Mouse (Mus musculus): ENCODE results near the gene Ptgds.

Gene Ptgds

DNA sequence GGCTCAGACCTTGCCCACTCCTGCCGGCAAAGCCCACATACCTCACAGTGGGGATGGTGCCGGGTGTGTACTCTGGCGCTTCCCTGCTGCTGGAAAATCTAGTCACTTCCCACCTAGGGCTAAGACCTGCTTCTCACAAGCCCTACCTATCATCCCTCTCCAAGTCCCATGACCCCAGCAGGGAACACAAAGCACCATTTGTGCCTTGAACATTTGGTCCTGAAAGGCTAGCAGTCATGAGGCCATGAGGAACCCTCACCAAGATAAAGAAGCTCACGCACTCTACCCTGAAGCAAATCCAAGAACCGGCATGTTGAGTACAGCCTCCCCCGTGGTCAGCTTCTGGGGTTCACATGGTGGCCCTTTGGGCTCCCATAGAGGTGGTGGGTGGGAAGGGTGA, at the start of gene Ptgds:
Gene Ptgds, minus strand, starts transcription at position 78 of the 400 bp plus-strand sequence.
- in situ Hi-C loops (cut with MboI, MseI), result no loop called here

DNA sequence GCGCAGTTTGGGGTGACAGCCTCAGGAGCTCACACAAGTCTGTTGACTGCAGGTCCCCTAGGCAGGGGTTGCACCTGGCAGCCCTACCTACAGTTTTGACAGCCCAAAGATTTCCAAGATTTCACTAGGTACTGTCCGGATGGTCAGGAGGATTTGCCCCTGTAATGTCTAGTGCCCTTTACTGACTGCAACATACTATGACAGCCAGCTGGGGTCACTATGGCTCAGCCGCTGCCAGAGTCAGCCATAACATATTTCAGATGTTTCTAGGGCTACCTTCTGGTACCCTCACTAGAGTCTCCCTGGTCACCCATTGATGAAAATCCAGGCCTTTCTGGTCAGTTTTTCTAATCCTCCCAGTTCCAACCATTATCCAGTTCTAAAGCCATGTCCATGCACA, 40.1 kb upstream of the Ptgds start:
- in situ Hi-C loops (cut with MboI, MseI), result no loop called here

GRCm38 (mm10) chr2:25506964-25507363, 37.1 kb upstream of the Ptgds start:
- in situ Hi-C loops (cut with MboI, MseI), result no loop called here

DNA sequence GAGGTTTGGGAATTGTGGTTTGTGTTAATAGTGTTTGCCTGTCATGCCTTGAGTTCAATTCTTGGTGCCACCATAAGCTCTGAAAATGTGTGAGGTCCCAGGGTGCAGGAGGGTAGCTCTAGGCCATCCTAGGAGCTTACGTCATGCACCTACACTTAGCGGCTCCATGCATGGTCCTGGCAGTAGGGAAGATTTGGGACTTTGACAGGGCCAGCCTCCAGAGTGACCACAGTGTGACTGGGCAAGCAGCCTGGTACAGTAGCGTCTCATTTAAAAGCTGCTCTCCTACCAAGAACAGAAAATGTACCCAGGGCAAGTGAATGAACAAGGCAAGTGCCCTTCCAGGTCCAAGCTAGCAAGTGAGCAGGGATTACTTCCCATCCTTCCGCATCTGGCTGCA, 36.0 kb upstream of the Ptgds start:
- in situ Hi-C loops (cut with MboI, MseI), result no loop called here

GRCm38 (mm10) chr2:25505000-25505399, 35.2 kb upstream of the Ptgds start:
- in situ Hi-C loops (cut with MboI, MseI), result no loop called here

DNA sequence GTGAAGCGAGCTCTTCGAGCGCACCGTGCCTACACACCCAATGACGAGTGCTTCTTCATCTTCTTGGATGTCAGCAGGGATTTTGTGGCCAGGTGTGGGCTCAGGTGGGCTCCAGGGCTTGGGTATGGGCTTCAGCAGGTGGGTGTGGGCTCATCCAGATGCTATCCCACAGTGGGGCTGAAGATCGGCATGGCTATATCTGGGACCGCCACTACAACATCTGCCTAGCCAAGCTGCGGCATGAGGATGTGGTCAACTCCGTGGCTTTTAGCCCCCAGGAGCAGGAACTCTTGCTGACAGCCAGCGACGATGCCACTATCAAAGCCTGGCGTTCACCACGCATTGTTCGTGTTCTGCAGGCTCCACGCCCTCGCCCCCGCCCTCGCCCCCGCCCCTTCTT, 34.7 kb upstream of the Ptgds start:
- in situ Hi-C loops (cut with MboI, MseI), result no loop called here

GRCm38 (mm10) chr2:25502726-25503125, 32.9 kb upstream of the Ptgds start:
- in situ Hi-C loops (cut with MboI, MseI), result no loop called here

GRCm38 (mm10) chr2:25501593-25502486, 32.0 kb upstream of the Ptgds start, which contains the start of gene C8g:
TSS of gene C8g (minus strand) at chr2:25501719.
- in situ Hi-C loops (cut with MboI, MseI), result no loop called here

DNA sequence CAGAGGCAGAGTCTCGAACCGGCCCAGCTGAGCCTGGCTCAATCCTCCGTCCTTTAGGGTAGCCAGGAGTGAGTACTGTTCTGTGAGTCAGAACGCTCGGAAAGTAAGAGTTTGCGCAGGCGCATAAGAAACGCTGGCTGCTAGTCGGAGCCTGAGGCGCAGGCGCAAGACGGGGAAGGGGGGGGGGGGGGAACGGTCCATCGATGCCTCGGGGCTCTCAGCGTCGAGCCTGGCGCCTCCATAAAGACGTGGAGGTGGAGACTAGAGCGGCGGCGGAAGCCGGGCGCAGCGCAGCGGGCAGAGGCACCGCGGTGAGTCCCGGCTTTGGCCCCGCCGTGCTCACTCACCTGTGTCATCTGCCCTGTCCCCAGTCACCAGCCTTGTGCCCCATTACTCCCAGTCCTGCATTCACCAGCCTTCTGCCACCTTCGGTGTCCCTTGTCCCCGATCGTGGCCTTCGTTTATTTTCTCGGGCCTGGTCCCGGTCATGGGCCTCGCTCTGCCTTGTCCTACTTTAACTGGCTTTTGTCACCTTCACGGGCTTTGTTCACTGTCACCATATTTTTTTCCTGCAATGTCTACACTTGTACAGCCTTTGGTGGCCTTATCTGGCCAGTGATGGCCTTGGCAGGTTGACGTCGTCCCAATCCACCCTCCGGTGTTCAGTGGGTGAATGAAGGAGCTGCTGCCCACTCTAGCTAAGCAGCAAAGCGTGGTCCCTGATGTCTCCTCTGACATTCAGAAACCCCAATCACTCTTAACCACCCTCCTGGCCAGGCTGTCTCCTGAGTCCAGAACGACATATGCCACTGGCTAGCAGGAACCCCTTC, 30.9 kb upstream of the Ptgds start, which contains the start of gene Fbxw5:
Gene Fbxw5, plus strand, starts transcription at position 175 of the 830 bp plus-strand sequence.
- in situ Hi-C loops (cut with MboI, MseI), result no loop called here

DNA sequence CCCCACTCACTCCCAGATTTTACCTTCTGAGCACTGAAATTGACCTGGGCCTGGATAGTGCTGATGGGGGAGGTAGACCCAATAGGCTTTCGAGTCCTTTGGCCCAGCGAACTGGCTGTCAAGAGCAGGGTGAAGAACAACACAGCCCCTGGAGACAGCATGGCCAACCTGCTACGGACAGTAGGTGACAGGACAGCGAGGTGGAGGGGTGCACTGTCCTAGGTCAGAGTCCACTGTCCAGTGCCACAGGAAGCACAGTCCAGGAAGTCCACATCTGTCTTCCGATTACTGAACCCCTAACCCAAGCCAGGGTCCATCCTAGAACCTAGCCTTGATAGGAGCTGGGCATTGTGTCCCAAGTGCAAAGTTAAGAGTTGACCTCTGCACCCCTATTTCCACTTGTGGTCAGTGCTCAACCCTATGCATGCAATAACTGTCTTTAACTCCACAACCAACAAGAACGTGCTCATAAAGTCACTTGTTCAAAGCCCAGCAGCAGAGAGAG, 30.3 kb upstream of the Ptgds start:
- in situ Hi-C loops (cut with MboI, MseI), result no loop called here

GRCm38 (mm10) chr2:25498622-25499478, 29.0 kb upstream of the Ptgds start:
- in situ Hi-C loops (cut with MboI, MseI), result no loop called here

DNA sequence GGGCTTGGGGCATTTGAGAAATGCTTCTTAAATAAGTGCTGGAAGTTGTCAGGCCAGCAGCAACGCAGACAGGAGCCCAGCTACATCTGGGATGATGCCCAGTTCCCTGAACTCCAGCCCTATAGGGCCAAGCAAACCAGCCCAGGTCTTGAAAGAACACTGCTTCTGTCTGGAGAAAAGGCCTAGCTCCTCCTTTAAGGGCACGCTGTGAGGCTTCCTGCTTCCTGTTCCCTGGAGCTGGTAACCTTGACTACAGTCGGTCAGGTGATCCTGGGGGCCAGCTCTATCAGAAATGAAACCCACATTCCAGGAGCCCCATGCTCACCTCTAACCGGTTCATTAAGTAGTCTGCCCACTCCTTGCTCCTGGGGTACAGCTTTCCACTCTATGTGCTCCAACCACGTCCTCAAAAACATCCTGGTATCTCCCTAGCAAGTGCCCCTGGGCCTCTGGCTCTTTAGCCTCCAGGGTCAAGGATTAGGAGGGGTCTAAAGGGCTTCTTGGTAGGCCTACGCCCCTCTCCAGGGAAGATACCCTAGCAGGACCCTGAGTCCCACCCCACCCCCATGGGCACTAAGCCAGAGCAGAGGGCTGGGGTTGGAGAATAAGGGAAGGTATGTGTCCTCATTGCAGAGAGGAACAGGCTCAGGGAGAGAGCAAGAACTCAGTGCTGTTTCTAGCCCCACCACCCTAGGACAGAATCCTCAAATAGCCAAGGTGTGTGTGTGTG, 28.2 kb upstream of the Ptgds start:
- in situ Hi-C loops (cut with MboI, MseI), result no loop called here

GRCm38 (mm10) chr2:25496462-25496861, 26.6 kb upstream of the Ptgds start:
- in situ Hi-C loops (cut with MboI, MseI), result no loop called here

- in situ Hi-C loops (cut with MboI, MseI), result no loop called here
Measured at GRCm38 (mm10) chr2:25493476-25493961, 23.7 kb upstream of the Ptgds start, which contains the start of gene Lcn12. TSS of gene Lcn12 (minus strand) at chr2:25493911.

GRCm38 (mm10) chr2:25492988-25493387, 23.1 kb upstream of the Ptgds start:
- in situ Hi-C loops (cut with MboI, MseI), result no loop called here

DNA sequence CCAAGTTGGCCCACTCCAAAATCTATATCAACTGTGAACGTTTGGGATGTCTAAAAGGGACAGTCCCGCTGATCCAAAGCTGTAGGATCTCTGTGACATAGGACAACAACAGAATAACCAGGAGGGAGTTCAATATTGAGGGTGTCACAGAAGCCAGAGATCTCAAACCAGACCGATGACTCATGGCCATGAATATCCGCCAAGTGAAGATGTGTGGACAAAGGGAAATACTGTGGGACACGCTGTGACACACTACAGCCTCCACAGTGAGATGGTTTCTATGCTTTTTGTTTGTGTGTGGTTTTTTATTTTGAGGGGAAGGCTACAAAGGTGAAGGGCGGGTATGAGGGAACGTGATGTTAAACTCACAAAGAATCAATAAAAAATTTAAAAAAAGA, 18.8 kb upstream of the Ptgds start:
- in situ Hi-C loops (cut with MboI, MseI), result no loop called here

DNA sequence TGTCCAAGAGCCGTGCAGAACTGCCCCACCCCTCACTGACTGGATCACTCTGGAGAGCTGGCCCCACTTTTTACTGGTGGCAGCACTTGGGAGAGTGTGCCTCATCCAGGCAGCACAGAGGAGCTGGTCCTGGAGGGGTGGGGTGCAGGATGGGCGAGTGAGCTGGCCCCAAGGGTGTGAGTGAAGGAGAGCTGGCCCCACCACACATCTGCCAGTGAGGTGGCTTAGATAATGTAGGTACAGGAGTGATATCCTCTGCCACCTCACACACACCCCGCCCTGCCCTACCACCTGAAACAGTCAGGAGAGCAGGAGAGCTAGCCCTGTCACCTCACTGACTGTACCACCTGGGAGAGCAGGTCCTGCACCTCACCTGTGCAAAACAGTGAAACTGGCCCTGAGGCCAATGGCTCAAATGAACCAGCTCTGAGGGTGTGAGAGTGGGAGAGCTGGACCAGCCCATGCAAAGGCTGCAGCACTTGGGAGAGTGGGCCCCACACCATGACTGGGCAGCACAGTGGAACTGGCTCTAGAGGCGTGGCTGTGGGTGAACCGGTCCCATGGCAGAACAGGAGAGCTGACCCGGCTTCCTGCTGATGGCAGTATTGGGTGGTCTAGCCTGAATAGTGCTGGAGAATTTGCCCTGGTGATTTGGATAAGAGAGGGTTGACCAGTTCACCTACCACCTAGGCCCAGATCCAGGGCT, 18.3 kb upstream of the Ptgds start:
- in situ Hi-C loops (cut with MboI, MseI), result no loop called here

DNA sequence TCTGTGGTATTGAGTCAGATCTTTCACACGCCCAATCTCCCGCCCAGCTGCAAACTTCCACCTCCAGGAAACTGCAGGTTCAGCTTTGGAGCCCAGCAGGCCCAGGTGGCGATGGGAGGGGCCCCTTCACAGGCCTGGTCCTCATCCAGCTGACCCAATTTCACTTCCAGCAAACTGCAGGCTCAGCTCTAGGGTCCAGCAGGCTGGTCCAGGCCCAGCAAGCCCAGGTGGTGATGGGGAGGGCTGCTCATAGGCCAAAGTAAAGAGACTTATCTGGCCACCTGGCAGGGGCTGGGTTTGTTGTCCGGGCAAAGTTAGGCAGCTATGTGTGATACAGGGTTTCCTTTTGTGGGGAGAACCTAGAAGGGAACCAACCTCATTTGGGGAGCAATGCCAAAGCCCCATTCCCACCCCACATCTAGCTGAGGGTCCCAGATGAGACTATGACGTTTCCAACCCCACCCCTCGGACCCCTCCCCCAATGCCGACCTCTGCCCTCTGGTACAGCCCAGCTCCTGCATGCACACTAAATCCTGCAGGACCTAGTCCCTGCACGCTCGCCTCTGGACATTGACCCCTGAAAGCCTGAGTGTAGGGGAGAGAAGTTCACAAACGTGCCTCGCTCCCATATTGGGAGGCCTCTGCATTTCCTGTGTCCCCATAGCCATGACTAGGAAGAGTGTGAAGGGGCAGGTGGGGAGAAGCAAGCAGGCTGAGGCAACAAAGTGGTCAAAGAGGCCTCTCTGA, 15.2 kb upstream of the Ptgds start:
- in situ Hi-C loops (cut with MboI, MseI), result no loop called here

DNA sequence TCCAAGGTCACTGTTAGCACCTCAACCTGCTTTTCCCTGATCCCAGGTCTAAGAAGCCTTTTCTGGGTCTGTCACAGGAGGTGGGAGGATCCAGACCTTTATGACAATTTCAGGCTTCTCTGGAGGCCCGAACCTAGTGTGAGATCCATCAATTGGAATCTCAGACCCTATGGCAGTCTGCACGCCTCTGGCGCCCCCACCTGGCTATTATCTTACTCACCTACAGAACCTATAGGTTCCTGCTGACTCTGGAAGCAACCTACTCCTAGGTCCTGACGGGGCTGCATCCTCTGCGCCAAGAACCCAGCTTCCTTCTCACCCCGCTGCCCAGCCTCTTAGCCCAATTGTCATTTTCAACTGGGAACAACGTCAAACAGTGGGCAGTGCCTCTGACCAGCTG, 13.1 kb upstream of the Ptgds start:
- in situ Hi-C loops (cut with MboI, MseI), result no loop called here
